Mouse (Mus musculus): ENCODE measurements at regions not wholly inside any gene's neighbourhood (a gene's known extent, or its start where the extent isn't known, plus 50 kb on each side); places are given as distances from the start of the nearest gene placed in this dataset.

GRCm38 (mm10) chr4:33588127-33588526 lies 278.0 kb downstream of the Rngtt start:
- TF ChIP-seq CTCF (IDR thresholded peaks at IDR 0.05; ENCODE audit: low read depth, low read length) (no peak), POLR2A (IDR thresholded peaks at IDR 0.05; ENCODE audit: insufficient read depth, low read length) (no peak)
